Mouse (Mus musculus): Measurements from ENCODE around the gene Gm9573. TPM values are rescaled to one million over a fixed set of nuclear protein-coding genes. Genes with fewer than 3 reads are reported as not detected.

The Gm9573 gene
- polyA plus RNA-seq, 1 experiment = not detected

GRCm38 (mm10) chr17:35594456-35594855, 32.0 kb downstream of the Gm9573 start:
- no peak for DNase-seq

GRCm38 (mm10) chr17:35593786-35594185, 32.7 kb downstream of the Gm9573 start:
- WGBS = 31% methylated on average over 4 of the region's 4 CpGs
- no peak for DNase-seq
- TF ChIP-seq CTCF (conservative IDR thresholded peaks at IDR 0.05; ENCODE audit: insufficient read depth, insufficient read length, low read depth, low read length) (no peak), POLR2A (IDR thresholded peaks at IDR 0.05; ENCODE audit: low read depth, low read length) (no peak)
- Histone ChIP-seq H3K27me3 (replicated peaks; ENCODE audit: control insufficient read depth, insufficient read depth, low read length) (no peaks in the 10 kb centered on the region), H3K27ac (ENCODE audit: insufficient read depth, low read depth, low read length) (no peak overlapping the region), H3K4me3 (ENCODE audit: insufficient read depth, low read depth, low read length) (no peak overlapping the region), H3K4me1 (ENCODE audit: control insufficient read depth, insufficient read depth, low read length) (no peaks in the 10 kb centered on the region), H3K36me3 (ENCODE audit: control insufficient read depth, insufficient read depth, low read length) (no peaks in the 10 kb centered on the region)

More at GRCm38 (mm10) chr17:35594456-35594855, 32.0 kb downstream of the Gm9573 start:
- no peak for TF ChIP-seq POLR2A (IDR thresholded peaks at IDR 0.05; ENCODE audit: low read depth, low read length)
- no peak for TF ChIP-seq CTCF (conservative IDR thresholded peaks at IDR 0.05; ENCODE audit: insufficient read depth, insufficient read length, low read depth, low read length)
- 84% methylated on average over 7 of the region's 7 CpGs for WGBS
- no peaks in the 10 kb centered on the region for H3K4me1 ChIP-seq (ENCODE audit: control insufficient read depth, insufficient read depth, low read length)
- no peaks in the 10 kb centered on the region for H3K36me3 ChIP-seq (ENCODE audit: control insufficient read depth, insufficient read depth, low read length)
- no peaks in the 10 kb centered on the region for H3K27me3 ChIP-seq (replicated peaks; ENCODE audit: control insufficient read depth, insufficient read depth, low read length)
- no peak overlapping the region for H3K4me3 ChIP-seq (ENCODE audit: insufficient read depth, low read depth, low read length)
- H3K27ac ChIP-seq (ENCODE audit: insufficient read depth, low read depth, low read length) = no peak overlapping the region

GRCm38 (mm10) chr17:35592131-35592530, 34.3 kb downstream of the Gm9573 start:
- no peak overlapping the region for H3K4me3 ChIP-seq (ENCODE audit: insufficient read depth, low read depth, low read length)
- DNase-seq = no peak
- H3K27ac ChIP-seq (ENCODE audit: insufficient read depth, low read depth, low read length) = no peak overlapping the region
- no peaks in the 10 kb centered on the region for H3K36me3 ChIP-seq (ENCODE audit: control insufficient read depth, insufficient read depth, low read length)
- H3K27me3 ChIP-seq (replicated peaks; ENCODE audit: control insufficient read depth, insufficient read depth, low read length) = no peaks in the 10 kb centered on the region
- 85% methylated on average over 9 of the region's 9 CpGs for WGBS
- no peak for TF ChIP-seq POLR2A (IDR thresholded peaks at IDR 0.05; ENCODE audit: low read depth, low read length)
- no peak for TF ChIP-seq CTCF (conservative IDR thresholded peaks at IDR 0.05; ENCODE audit: insufficient read depth, insufficient read length, low read depth, low read length)
- H3K4me1 ChIP-seq (ENCODE audit: control insufficient read depth, insufficient read depth, low read length) = no peaks in the 10 kb centered on the region

GRCm38 (mm10) chr17:35591731-35592130, 34.7 kb downstream of the Gm9573 start:
- no peak for TF ChIP-seq POLR2A (IDR thresholded peaks at IDR 0.05; ENCODE audit: low read depth, low read length)
- no peak for TF ChIP-seq CTCF (conservative IDR thresholded peaks at IDR 0.05; ENCODE audit: insufficient read depth, insufficient read length, low read depth, low read length)
- 81% methylated on average over 15 of the region's 15 CpGs for WGBS
- Histone ChIP-seq H3K27ac (ENCODE audit: insufficient read depth, low read depth, low read length) (no peak overlapping the region), H3K4me1 (ENCODE audit: control insufficient read depth, insufficient read depth, low read length) (no peaks in the 10 kb centered on the region), H3K4me3 (ENCODE audit: insufficient read depth, low read depth, low read length) (no peak overlapping the region), H3K27me3 (replicated peaks; ENCODE audit: control insufficient read depth, insufficient read depth, low read length) (no peaks in the 10 kb centered on the region), H3K36me3 (ENCODE audit: control insufficient read depth, insufficient read depth, low read length) (no peaks in the 10 kb centered on the region)
- no peak for DNase-seq

GRCm38 (mm10) chr17:35591219-35591578, 35.2 kb downstream of the Gm9573 start:
- no peak overlapping the region for H3K27ac ChIP-seq (ENCODE audit: insufficient read depth, low read depth, low read length)
- TF ChIP-seq CTCF (conservative IDR thresholded peaks at IDR 0.05; ENCODE audit: insufficient read depth, insufficient read length, low read depth, low read length) (no peak), POLR2A (IDR thresholded peaks at IDR 0.05; ENCODE audit: low read depth, low read length) (no peak)
- no peaks in the 10 kb centered on the region for H3K36me3 ChIP-seq (ENCODE audit: control insufficient read depth, insufficient read depth, low read length)
- no peaks in the 10 kb centered on the region for H3K27me3 ChIP-seq (replicated peaks; ENCODE audit: control insufficient read depth, insufficient read depth, low read length)
- 74% methylated on average over 7 of the region's 7 CpGs for WGBS
- H3K4me3 ChIP-seq (ENCODE audit: insufficient read depth, low read depth, low read length) = no peak overlapping the region
- no peak for DNase-seq
- no peaks in the 10 kb centered on the region for H3K4me1 ChIP-seq (ENCODE audit: control insufficient read depth, insufficient read depth, low read length)

- 18% methylated on average over 21 of the region's 21 CpGs for WGBS
- Histone ChIP-seq H3K27me3 (replicated peaks; ENCODE audit: control insufficient read depth, insufficient read depth, low read length) (no peaks in the 10 kb centered on the region), H3K4me3 (ENCODE audit: insufficient read depth, low read depth, low read length) (no peak overlapping the region), H3K27ac (ENCODE audit: insufficient read depth, low read depth, low read length) (no peak overlapping the region), H3K4me1 (ENCODE audit: control insufficient read depth, insufficient read depth, low read length) (no peaks in the 10 kb centered on the region), H3K36me3 (ENCODE audit: control insufficient read depth, insufficient read depth, low read length) (no peaks in the 10 kb centered on the region)
- no peak for TF ChIP-seq POLR2A (IDR thresholded peaks at IDR 0.05; ENCODE audit: low read depth, low read length)
- TF ChIP-seq CTCF (conservative IDR thresholded peaks at IDR 0.05; ENCODE audit: insufficient read depth, insufficient read length, low read depth, low read length) = peak; percentile 77
- DNase-seq = peak; percentile 71
Observed at GRCm38 (mm10) chr17:35590410-35591218, 35.8 kb downstream of the Gm9573 start.

- no peak overlapping the region for H3K4me3 ChIP-seq (ENCODE audit: insufficient read depth, low read depth, low read length)
- 52% methylated on average over 4 of the region's 4 CpGs for WGBS
- no peak overlapping the region for H3K27ac ChIP-seq (ENCODE audit: insufficient read depth, low read depth, low read length)
- H3K4me1 ChIP-seq (ENCODE audit: control insufficient read depth, insufficient read depth, low read length) = no peaks in the 10 kb centered on the region
- no peaks in the 10 kb centered on the region for H3K36me3 ChIP-seq (ENCODE audit: control insufficient read depth, insufficient read depth, low read length)
- H3K27me3 ChIP-seq (replicated peaks; ENCODE audit: control insufficient read depth, insufficient read depth, low read length) = no peaks in the 10 kb centered on the region
- TF ChIP-seq CTCF (conservative IDR thresholded peaks at IDR 0.05; ENCODE audit: insufficient read depth, insufficient read length, low read depth, low read length) = no peak
- TF ChIP-seq POLR2A (IDR thresholded peaks at IDR 0.05; ENCODE audit: low read depth, low read length) = no peak
- no peak for DNase-seq
Observed at GRCm38 (mm10) chr17:35588387-35588786, 38.0 kb downstream of the Gm9573 start.
